Mouse (Mus musculus): ENCODE measurements around the gene Coro1a. TPM values are rescaled to one million over a fixed set of nuclear protein-coding genes. Genes with fewer than 3 reads are reported as not detected.

The Coro1a gene
- polyA plus RNA-seq (2014; fragmentation: Illumina TruSeq; extraction: RNeasy Lipid Tissue Mini Kit (QIAGEN cat#74804); ENCODE audit: low read depth, low replicate concordance): 29.4 TPM

GRCm38 (mm10) chr7:126707442-126708174 is at the start of gene Coro1a:
Gene Coro1a, minus strand, starts transcription at chr7:126707787.

GRCm38 (mm10) chr7:126695631-126696207 is 11.9 kb downstream of the Coro1a start, which contains the start of gene Slx1b:
Gene Slx1b, minus strand, starts transcription at chr7:126695784.

GRCm38 (mm10) chr7:126695210-126695611 is 12.4 kb downstream of the Coro1a start, which contains the start of gene Bola2:
Gene Bola2, plus strand, starts transcription at chr7:126695401.

GRCm38 (mm10) chr7:126676207-126676606 is 31.4 kb downstream of the Coro1a start, which contains the start of gene Sult1a1:
Gene Sult1a1, minus strand, starts transcription at chr7:126676432.

Other genes starting within 250 kb of the Coro1a start
- 0.65 TPM for gene Atp2a1, start 244.7 kb downstream of the Coro1a start, polyA plus RNA-seq (2014; fragmentation: Illumina TruSeq; extraction: RNeasy Lipid Tissue Mini Kit (QIAGEN cat#74804); ENCODE audit: low read depth, low replicate concordance)
- 33.4 TPM for gene Sh2b1, start 232.4 kb downstream of the Coro1a start, polyA plus RNA-seq (2014; fragmentation: Illumina TruSeq; extraction: RNeasy Lipid Tissue Mini Kit (QIAGEN cat#74804); ENCODE audit: low read depth, low replicate concordance)
- gene Tufm, start 220.4 kb downstream of the Coro1a start, polyA plus RNA-seq (2014; fragmentation: Illumina TruSeq; extraction: RNeasy Lipid Tissue Mini Kit (QIAGEN cat#74804); ENCODE audit: low read depth, low replicate concordance): 73.7 TPM
- gene Atxn2l, start 204.3 kb downstream of the Coro1a start, polyA plus RNA-seq (2014; fragmentation: Illumina TruSeq; extraction: RNeasy Lipid Tissue Mini Kit (QIAGEN cat#74804); ENCODE audit: low read depth, low replicate concordance): 84.6 TPM
- 119 TPM for gene Eif3c, start 141.4 kb downstream of the Coro1a start, polyA plus RNA-seq (2014; fragmentation: Illumina TruSeq; extraction: RNeasy Lipid Tissue Mini Kit (QIAGEN cat#74804); ENCODE audit: low read depth, low replicate concordance)
- gene Apobr, start 122.8 kb downstream of the Coro1a start, polyA plus RNA-seq (2014; fragmentation: Illumina TruSeq; extraction: RNeasy Lipid Tissue Mini Kit (QIAGEN cat#74804); ENCODE audit: low read depth, low replicate concordance): 34.2 TPM
- 55.2 TPM for gene Cln3, start 122.0 kb downstream of the Coro1a start, polyA plus RNA-seq (2014; fragmentation: Illumina TruSeq; extraction: RNeasy Lipid Tissue Mini Kit (QIAGEN cat#74804); ENCODE audit: low read depth, low replicate concordance)
- 0.42 TPM for gene Il27, start 112.8 kb downstream of the Coro1a start, polyA plus RNA-seq (2014; fragmentation: Illumina TruSeq; extraction: RNeasy Lipid Tissue Mini Kit (QIAGEN cat#74804); ENCODE audit: low read depth, low replicate concordance)
- 112 TPM for gene Nupr1, start 76.9 kb downstream of the Coro1a start, polyA plus RNA-seq (2014; fragmentation: Illumina TruSeq; extraction: RNeasy Lipid Tissue Mini Kit (QIAGEN cat#74804); ENCODE audit: low read depth, low replicate concordance)
- gene Sgf29, start 58.5 kb downstream of the Coro1a start, polyA plus RNA-seq (2014; fragmentation: Illumina TruSeq; extraction: RNeasy Lipid Tissue Mini Kit (QIAGEN cat#74804); ENCODE audit: low read depth, low replicate concordance): 23.6 TPM
- 157 TPM for gene Sult1a1, start 31.4 kb downstream of the Coro1a start, polyA plus RNA-seq (2014; fragmentation: Illumina TruSeq; extraction: RNeasy Lipid Tissue Mini Kit (QIAGEN cat#74804); ENCODE audit: low read depth, low replicate concordance)
- gene Bola2, start 12.4 kb downstream of the Coro1a start, polyA plus RNA-seq (2014; fragmentation: Illumina TruSeq; extraction: RNeasy Lipid Tissue Mini Kit (QIAGEN cat#74804); ENCODE audit: low read depth, low replicate concordance): 28.1 TPM
- gene Slx1b, start 12.0 kb downstream of the Coro1a start, polyA plus RNA-seq (2014; fragmentation: Illumina TruSeq; extraction: RNeasy Lipid Tissue Mini Kit (QIAGEN cat#74804); ENCODE audit: low read depth, low replicate concordance): 15.2 TPM
- gene Mapk3, start 51.8 kb upstream of the Coro1a start, polyA plus RNA-seq (2014; fragmentation: Illumina TruSeq; extraction: RNeasy Lipid Tissue Mini Kit (QIAGEN cat#74804); ENCODE audit: low read depth, low replicate concordance): 92.1 TPM
- gene Gdpd3, start 58.5 kb upstream of the Coro1a start, polyA plus RNA-seq (2014; fragmentation: Illumina TruSeq; extraction: RNeasy Lipid Tissue Mini Kit (QIAGEN cat#74804); ENCODE audit: low read depth, low replicate concordance): 3.7 TPM
- gene Ypel3, start 69.2 kb upstream of the Coro1a start, polyA plus RNA-seq (2014; fragmentation: Illumina TruSeq; extraction: RNeasy Lipid Tissue Mini Kit (QIAGEN cat#74804); ENCODE audit: low read depth, low replicate concordance): 135 TPM
- gene Tbx6, start 73.7 kb upstream of the Coro1a start, polyA plus RNA-seq (2014; fragmentation: Illumina TruSeq; extraction: RNeasy Lipid Tissue Mini Kit (QIAGEN cat#74804); ENCODE audit: low read depth, low replicate concordance): 1.4 TPM
- 76.2 TPM for gene Ppp4c, start 84.7 kb upstream of the Coro1a start, polyA plus RNA-seq (2014; fragmentation: Illumina TruSeq; extraction: RNeasy Lipid Tissue Mini Kit (QIAGEN cat#74804); ENCODE audit: low read depth, low replicate concordance)
- gene Fam57b, start 89.9 kb upstream of the Coro1a start, polyA plus RNA-seq (2014; fragmentation: Illumina TruSeq; extraction: RNeasy Lipid Tissue Mini Kit (QIAGEN cat#74804); ENCODE audit: low read depth, low replicate concordance): 5.7 TPM
- 1.2 TPM for gene 4930451I11Rik, start 123.9 kb upstream of the Coro1a start, polyA plus RNA-seq (2014; fragmentation: Illumina TruSeq; extraction: RNeasy Lipid Tissue Mini Kit (QIAGEN cat#74804); ENCODE audit: low read depth, low replicate concordance)
- not detected for gene Doc2a, start 139.6 kb upstream of the Coro1a start, polyA plus RNA-seq (2014; fragmentation: Illumina TruSeq; extraction: RNeasy Lipid Tissue Mini Kit (QIAGEN cat#74804); ENCODE audit: low read depth, low replicate concordance)
- gene Hirip3, start 154.2 kb upstream of the Coro1a start, polyA plus RNA-seq (2014; fragmentation: Illumina TruSeq; extraction: RNeasy Lipid Tissue Mini Kit (QIAGEN cat#74804); ENCODE audit: low read depth, low replicate concordance): 20.1 TPM
- 32.6 TPM for gene Ino80e, start 154.6 kb upstream of the Coro1a start, polyA plus RNA-seq (2014; fragmentation: Illumina TruSeq; extraction: RNeasy Lipid Tissue Mini Kit (QIAGEN cat#74804); ENCODE audit: low read depth, low replicate concordance)
- gene Taok2, start 176.9 kb upstream of the Coro1a start, polyA plus RNA-seq (2014; fragmentation: Illumina TruSeq; extraction: RNeasy Lipid Tissue Mini Kit (QIAGEN cat#74804); ENCODE audit: low read depth, low replicate concordance): 53.1 TPM
- 58.2 TPM for gene Tmem219, start 215.1 kb upstream of the Coro1a start, polyA plus RNA-seq (2014; fragmentation: Illumina TruSeq; extraction: RNeasy Lipid Tissue Mini Kit (QIAGEN cat#74804); ENCODE audit: low read depth, low replicate concordance)
- 12.5 TPM for gene Kctd13, start 221.1 kb upstream of the Coro1a start, polyA plus RNA-seq (2014; fragmentation: Illumina TruSeq; extraction: RNeasy Lipid Tissue Mini Kit (QIAGEN cat#74804); ENCODE audit: low read depth, low replicate concordance)
- gene Asphd1, start 241.8 kb upstream of the Coro1a start, polyA plus RNA-seq (2014; fragmentation: Illumina TruSeq; extraction: RNeasy Lipid Tissue Mini Kit (QIAGEN cat#74804); ENCODE audit: low read depth, low replicate concordance): 0.30 TPM
- 1.5 TPM for gene Sez6l2, start 242.8 kb upstream of the Coro1a start, polyA plus RNA-seq (2014; fragmentation: Illumina TruSeq; extraction: RNeasy Lipid Tissue Mini Kit (QIAGEN cat#74804); ENCODE audit: low read depth, low replicate concordance)